Mouse (Mus musculus) heart, postnatal 14 days (tissue): ENCODE results near the gene Snx9. TPM values are rescaled to one million over a fixed set of nuclear protein-coding genes. Genes with fewer than 3 reads are reported as not detected.

Experiments
- DNase-seq, 2 experiments: peaks; one replicate each; pipeline ENCODE4 v3.0.0; 2021 to 2022
- intact Hi-C: fragments of 180-260 bp; cut with DNase I; formaldehyde crosslinking; loops from one replicate; pipeline ENCODE4 v1.15.1; 2025
- total RNA-seq, 2 experiments: library from RNA; stranded (reverse); gene quantifications; 2 replicates each; pipeline ENCODE4 v1.2.3; 2021

Snx9 gene
- total RNA-seq, 2 experiments from 2014 or later: 31.5 to 33.3 TPM

GRCm38 (mm10) chr17:5870002-5870401 lies 28.9 kb downstream of the Snx9 start:
- no peak for DNase-seq
- intact Hi-C loops: no loop called here

- DNase-seq: no peak
- intact Hi-C loops: no loop called here
Measured at GRCm38 (mm10) chr17:5870696-5871095, 29.6 kb downstream of the Snx9 start.

- intact Hi-C loops: no loop called here
- peak; percentile 75 to 82 for DNase-seq
Measured at GRCm38 (mm10) chr17:5872506-5872905, 31.4 kb downstream of the Snx9 start.

- intact Hi-C loops: no loop called here
- DNase-seq: no peak
Measured at GRCm38 (mm10) chr17:5874565-5874964, 33.4 kb downstream of the Snx9 start.

- no peak for DNase-seq
- intact Hi-C loops: no loop called here
Measured at GRCm38 (mm10) chr17:5877611-5878157, 36.6 kb downstream of the Snx9 start.

GRCm38 (mm10) chr17:5878878-5879277 lies 37.7 kb downstream of the Snx9 start:
- DNase-seq: no peak
- intact Hi-C loops: no loop called here

GRCm38 (mm10) chr17:5885474-5885873 lies 44.3 kb downstream of the Snx9 start:
- DNase-seq: peak; percentile 79 to 82
- intact Hi-C loops: no loop called here

- intact Hi-C loops: loop anchor here (2.0 kb wide), 1 partner anchor 41 kb away; no protein-coding TSS in a partner anchor
- DNase-seq: no peak
Measured at GRCm38 (mm10) chr17:5886181-5886810, 45.2 kb downstream of the Snx9 start.

- DNase-seq: no peak
- intact Hi-C loops: loop anchor here (2.0 kb wide), 1 partner anchor 42 kb away; no protein-coding TSS in a partner anchor
Measured at GRCm38 (mm10) chr17:5886943-5887800, 46.0 kb downstream of the Snx9 start.

- peak; percentile 88 to 93 for DNase-seq
- intact Hi-C loops: loop anchor here (1.0 to 5.0 kb wide), 2 partner anchors 94 to 458 kb away; no protein-coding TSS in a partner anchor
Measured at GRCm38 (mm10) chr17:5890429-5890828, 49.3 kb downstream of the Snx9 start.

GRCm38 (mm10) chr17:5891933-5892683 lies 51.0 kb downstream of the Snx9 start:
- DNase-seq: no peak
- intact Hi-C loops: loop anchor here (5.0 kb wide), 1 partner anchor 460 kb away; no protein-coding TSS in a partner anchor

- no peak for DNase-seq
- intact Hi-C loops: loop anchor here (5.0 kb wide), 1 partner anchor 461 kb away; no protein-coding TSS in a partner anchor
Measured at GRCm38 (mm10) chr17:5893092-5893491, 52.0 kb downstream of the Snx9 start.

- no peak for DNase-seq
- intact Hi-C loops: loop anchor here (5.0 kb wide), 1 partner anchor 461 kb away; no protein-coding TSS in a partner anchor
Measured at GRCm38 (mm10) chr17:5893574-5894148, 52.5 kb downstream of the Snx9 start.

GRCm38 (mm10) chr17:5896066-5896465 lies 54.9 kb downstream of the Snx9 start:
- intact Hi-C loops: no loop called here
- DNase-seq: no peak

GRCm38 (mm10) chr17:5896607-5897006 lies 55.5 kb downstream of the Snx9 start:
- DNase-seq: no peak
- intact Hi-C loops: no loop called here

GRCm38 (mm10) chr17:5897326-5898200 lies 56.4 kb downstream of the Snx9 start:
- intact Hi-C loops: no loop called here

GRCm38 (mm10) chr17:5899251-5899650 lies 58.1 kb downstream of the Snx9 start:
- intact Hi-C loops: no loop called here
- DNase-seq: no peak

More at GRCm38 (mm10) chr17:5897326-5898200, 56.4 kb downstream of the Snx9 start:
- DNase-seq: no peak

GRCm38 (mm10) chr17:5901381-5901780 lies 60.3 kb downstream of the Snx9 start:
- intact Hi-C loops: no loop called here
- DNase-seq: no peak
